Mouse (Mus musculus) kidney, embryonic 14.5 days (tissue): ENCODE data around the gene Fto. TPM values are rescaled to one million over a fixed set of nuclear protein-coding genes. Genes with fewer than 3 reads are reported as not detected.

ENCODE experiments used
- ATAC-seq: fragments of 200-750 bp; cut with Nextera tagmentation; 2 replicates; pipeline ENCODE4 v1.8.0; 2017; ENCODE audit warnings: moderate number of reproducible peaks, mild to moderate bottlenecking, moderate TSS enrichment, moderate library complexity; ENCODE audit not compliant: low FRiP score, low TSS enrichment
- H3K27ac ChIP-seq: fragments of 300-500 bp; sonication (generic); 2 replicates; pipeline ENCODE4 v1.5.1; 2014; ENCODE audit warnings: low read depth, mild to moderate bottlenecking, low read length, moderate library complexity, mixed read lengths
- H3K27me3 ChIP-seq: fragments of 300-500 bp; sonication (generic); 2 replicates; pipeline ENCODE4 v1.6.1; 2014; ENCODE audit warnings: mild to moderate bottlenecking, low read length; ENCODE audit not compliant: control insufficient read depth, insufficient read depth
- H3K36me3 ChIP-seq: fragments of 300-500 bp; sonication (generic); 2 replicates; pipeline ENCODE4 v1.6.1; 2014; ENCODE audit warnings: low read length, mixed read lengths; ENCODE audit not compliant: control insufficient read depth, insufficient read depth
- H3K4me1 ChIP-seq: fragments of 300-500 bp; sonication (generic); 2 replicates; pipeline ENCODE4 v1.6.1; 2014; ENCODE audit warnings: low read length, mixed read lengths; ENCODE audit not compliant: control insufficient read depth, insufficient read depth
- H3K4me2 ChIP-seq: fragments of 300-500 bp; sonication (generic); replicated peaks from 2 replicates; pipeline ENCODE4 v1.6.1; 2014; ENCODE audit warnings: low read depth, mild to moderate bottlenecking, low read length
- H3K4me3 ChIP-seq: fragments of 300-500 bp; sonication (generic); 2 replicates; pipeline ENCODE4 v1.5.1; 2014; ENCODE audit warnings: mild to moderate bottlenecking, low read length
- H3K9ac ChIP-seq: fragments of 300-500 bp; sonication (generic); 2 replicates; pipeline ENCODE4 v1.6.1; 2014; ENCODE audit warnings: low read depth, mild to moderate bottlenecking, low read length, moderate library complexity
- H3K9me3 ChIP-seq: fragments of 300-500 bp; sonication (generic); 2 replicates; pipeline ENCODE4 v1.6.1; 2016; ENCODE audit warnings: low read length; ENCODE audit not compliant: control insufficient read depth
- WGBS: fragments of 180-500 bp; shearing (Covaris S2); extraction: QIAGEN DNeasy Blood & Tissue Kit; methylation state at CpG from one replicate; pipeline ENCODE4 v1.1.7; 2014; 5-methylcytosine and 5-hydroxymethylcytosine counted together
- polyA plus RNA-seq: library from polyadenylated mRNA; unstranded; fragments of >200 nt; fragmentation: Nextera tagmentation; extraction: Ambion mirVana; gene quantifications from 2 replicates; pipeline ENCODE4 v1.2.1, GENCODE M21; 2014

Gene Fto
- polyA plus RNA-seq, 1 experiment from 2014 or later: 94.3 TPM

GRCm38 (mm10) chr8:91405099-91405498 is 91.8 kb downstream of the Fto start:
- Histone ChIP-seq H3K4me3 (no peak overlapping the region), H3K27me3 (no peaks in the 10 kb centered on the region), H3K9ac (no peak overlapping the region), H3K36me3 (peaks cover 14% of the 10 kb centered on the region; the same call in 1 of the 2 replicates), H3K9me3 (no peaks in the 10 kb centered on the region), H3K4me1 (0 out of 2 replicates have a peak, but pooled peaks cover 2% of the 10 kb centered on the region), H3K27ac (no peak overlapping the region), H3K4me2 (no peak overlapping the region)
- ATAC-seq: no peak
- 87% methylated on average over 7 of the region's 7 CpGs for WGBS

- 82% methylated on average over 14 of the region's 14 CpGs for WGBS
- ATAC-seq: no peak
- H3K4me2 ChIP-seq: no peak overlapping the region
- H3K27me3 ChIP-seq: no peaks in the 10 kb centered on the region
- no peak overlapping the region for H3K4me3 ChIP-seq
- H3K4me1 ChIP-seq: 0 out of 2 replicates have a peak, but pooled peaks cover 2% of the 10 kb centered on the region
- H3K27ac ChIP-seq: no peak overlapping the region
- H3K9me3 ChIP-seq: no peaks in the 10 kb centered on the region
- peaks cover 14% of the 10 kb centered on the region; the same call in 1 of the 2 replicates for H3K36me3 ChIP-seq
- no peak overlapping the region for H3K9ac ChIP-seq
These were observed 93.4 kb downstream of the Fto start for GRCm38 (mm10) chr8:91406624-91407290.

- no peak overlapping the region for H3K9ac ChIP-seq
- 0 out of 2 replicates have a peak, but pooled peaks cover 2% of the 10 kb centered on the region for H3K4me1 ChIP-seq
- H3K9me3 ChIP-seq: no peaks in the 10 kb centered on the region
- H3K36me3 ChIP-seq: peaks cover 15% of the 10 kb centered on the region; the same call in 1 of the 2 replicates
- H3K27ac ChIP-seq: no peak overlapping the region
- WGBS: 83% methylated on average over 4 of the region's 4 CpGs
- ATAC-seq: no peak
- H3K4me3 ChIP-seq: no peak overlapping the region
- no peak overlapping the region for H3K4me2 ChIP-seq
- no peaks in the 10 kb centered on the region for H3K27me3 ChIP-seq
These were observed 94.6 kb downstream of the Fto start for GRCm38 (mm10) chr8:91407880-91408279.

GRCm38 (mm10) chr8:91410007-91410406 is 96.7 kb downstream of the Fto start:
- peaks cover 15% of the 10 kb centered on the region; the same call in 1 of the 2 replicates for H3K36me3 ChIP-seq
- H3K4me3 ChIP-seq: no peak overlapping the region
- H3K27ac ChIP-seq: no peak overlapping the region
- 78% methylated on average over 12 of the region's 12 CpGs for WGBS
- H3K4me1 ChIP-seq: 0 out of 2 replicates have a peak, but pooled peaks cover 2% of the 10 kb centered on the region
- H3K9ac ChIP-seq: no peak overlapping the region
- no peak for ATAC-seq
- no peaks in the 10 kb centered on the region for H3K27me3 ChIP-seq
- H3K9me3 ChIP-seq: no peaks in the 10 kb centered on the region
- no peak overlapping the region for H3K4me2 ChIP-seq

- no peak overlapping the region for H3K27ac ChIP-seq
- no peaks in the 10 kb centered on the region for H3K4me1 ChIP-seq
- H3K4me3 ChIP-seq: no peak overlapping the region
- no peaks in the 10 kb centered on the region for H3K9me3 ChIP-seq
- H3K36me3 ChIP-seq: no peaks in the 10 kb centered on the region
- H3K4me2 ChIP-seq: no peak overlapping the region
- H3K27me3 ChIP-seq: no peaks in the 10 kb centered on the region
- WGBS: 85% methylated on average over 5 of the region's 5 CpGs
- H3K9ac ChIP-seq: no peak overlapping the region
- ATAC-seq: no peak
These were observed 111.3 kb downstream of the Fto start for GRCm38 (mm10) chr8:91424491-91425074.

GRCm38 (mm10) chr8:91425251-91425866 is 112.0 kb downstream of the Fto start:
- Histone ChIP-seq H3K36me3 (no peaks in the 10 kb centered on the region), H3K27me3 (no peaks in the 10 kb centered on the region), H3K9ac (no peak overlapping the region), H3K4me2 (no peak overlapping the region), H3K9me3 (no peaks in the 10 kb centered on the region), H3K27ac (no peak overlapping the region), H3K4me1 (no peaks in the 10 kb centered on the region), H3K4me3 (no peak overlapping the region)
- WGBS: 69% methylated on average over 10 of the region's 10 CpGs
- no peak for ATAC-seq

GRCm38 (mm10) chr8:91426496-91426895 is 113.2 kb downstream of the Fto start:
- no peak for ATAC-seq
- Histone ChIP-seq H3K9me3 (no peaks in the 10 kb centered on the region), H3K36me3 (no peaks in the 10 kb centered on the region), H3K4me2 (no peak overlapping the region), H3K27me3 (no peaks in the 10 kb centered on the region), H3K4me3 (no peak overlapping the region), H3K4me1 (no peaks in the 10 kb centered on the region), H3K27ac (no peak overlapping the region), H3K9ac (no peak overlapping the region)
- WGBS: 57% methylated on average over 1 of the region's 1 CpGs

- Histone ChIP-seq H3K27ac (no peak overlapping the region), H3K4me3 (no peak overlapping the region), H3K4me1 (no peaks in the 10 kb centered on the region), H3K4me2 (no peak overlapping the region), H3K36me3 (no peaks in the 10 kb centered on the region), H3K27me3 (no peaks in the 10 kb centered on the region), H3K9me3 (peaks cover 3% of the 10 kb centered on the region; the same call in 1 of the 2 replicates), H3K9ac (no peak overlapping the region)
- ATAC-seq: no peak
- WGBS: 95% methylated on average over 3 of the region's 3 CpGs
These were observed 117.1 kb downstream of the Fto start for GRCm38 (mm10) chr8:91430333-91430940.
